Mouse (Mus musculus) heart, embryonic 13.5 days (tissue): Measurements from ENCODE around the gene Slfn2. TPM values are rescaled to one million over a fixed set of nuclear protein-coding genes. Genes with fewer than 3 reads are reported as not detected.
A peak's percentile ranks its signal among the peaks of the same experiment; 100 is the strongest.

Experiments
- ATAC-seq: fragments of 200-750 bp; cut with Nextera tagmentation; 2 replicates; pipeline ENCODE4 v1.8.0; 2017; ENCODE audit warnings: moderate TSS enrichment; ENCODE audit not compliant: insufficient number of reproducible peaks, low FRiP score, low TSS enrichment; ENCODE audit errors: extremely low read depth
- H3K27ac ChIP-seq: fragments of 300-500 bp; sonication (generic); replicated peaks from 2 replicates; pipeline ENCODE4 v1.5.1; 2015; ENCODE audit warnings: moderate library complexity, mild to moderate bottlenecking, inconsistent platforms
- H3K27me3 ChIP-seq: fragments of 300-500 bp; sonication (generic); replicated peaks from 2 replicates; pipeline ENCODE4 v1.6.1; 2015; ENCODE audit warnings: mild to moderate bottlenecking, inconsistent platforms
- H3K36me3 ChIP-seq: fragments of 300-500 bp; sonication (generic); 2 replicates; pipeline ENCODE4 v1.6.1; 2015; ENCODE audit warnings: mild to moderate bottlenecking, inconsistent platforms
- H3K4me1 ChIP-seq: fragments of 300-500 bp; sonication (generic); 2 replicates; pipeline ENCODE4 v1.6.1; 2015; ENCODE audit warnings: inconsistent platforms
- H3K4me2 ChIP-seq: fragments of 300-500 bp; sonication (generic); 2 replicates; pipeline ENCODE4 v1.6.1; 2015; ENCODE audit warnings: inconsistent platforms, mild to moderate bottlenecking, moderate library complexity
- H3K4me3 ChIP-seq: fragments of 300-500 bp; sonication (generic); 2 replicates; pipeline ENCODE4 v1.5.1; 2015; ENCODE audit warnings: moderate library complexity, mild to moderate bottlenecking, inconsistent platforms
- H3K9ac ChIP-seq: fragments of 300-500 bp; sonication (generic); 2 replicates; pipeline ENCODE4 v1.6.1; 2015; ENCODE audit warnings: inconsistent platforms, mild to moderate bottlenecking, moderate library complexity
- H3K9me3 ChIP-seq: fragments of 300-500 bp; sonication (generic); 2 replicates; pipeline ENCODE4 v1.6.1; 2016; ENCODE audit warnings: inconsistent platforms
- WGBS: fragments of 180-500 bp; shearing (Covaris S2); methylation state at CpG from one replicate; pipeline ENCODE4 v1.1.7; 2015; ENCODE audit warnings: mixed read lengths; 5-methylcytosine and 5-hydroxymethylcytosine counted together
- polyA plus RNA-seq: library from polyadenylated mRNA; unstranded; fragments of >200 nt; fragmentation: Nextera tagmentation; extraction: Ambion mirVana; gene quantifications from 2 replicates; pipeline ENCODE4 v1.2.1, GENCODE M21; 2015

Gene Slfn2
- polyA plus RNA-seq, 1 experiment from 2014 or later, result 3.6 TPM

DNA sequence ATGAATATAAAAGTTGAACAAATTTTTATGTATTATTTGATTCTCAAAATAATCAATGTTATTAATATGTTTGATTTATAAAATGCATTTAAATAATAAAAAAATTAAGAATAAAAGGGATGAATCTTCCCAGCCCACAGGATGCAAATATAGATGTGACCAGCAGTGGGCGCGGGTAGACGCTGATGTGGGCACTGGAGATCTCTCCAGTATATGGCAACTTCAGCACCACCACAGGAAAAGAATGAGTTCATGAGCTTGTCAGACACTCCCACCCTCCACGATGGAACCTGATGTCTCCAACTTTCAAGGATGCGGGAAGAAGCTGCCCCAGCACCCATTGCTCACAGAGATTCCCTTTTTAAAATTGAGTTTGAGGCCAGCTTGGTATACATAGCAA, 7.0 kb upstream of the Slfn2 start:
- 4% methylated on average over 5 of the region's 5 CpGs for whole genome bisulfite sequencing
- Histone ChIP-seq H3K36me3 (no peaks in the 10 kb centered on the region), H3K27me3 (0 out of 2 replicates have a peak, but pooled peaks cover 1% of the 10 kb centered on the region), H3K27ac (no peak overlapping the region), H3K4me3 (no peak overlapping the region), H3K4me1 (no peaks in the 10 kb centered on the region), H3K9me3 (no peaks in the 10 kb centered on the region), H3K4me2 (no peak overlapping the region), H3K9ac (no peak overlapping the region)
- no peak for ATAC-seq

DNA sequence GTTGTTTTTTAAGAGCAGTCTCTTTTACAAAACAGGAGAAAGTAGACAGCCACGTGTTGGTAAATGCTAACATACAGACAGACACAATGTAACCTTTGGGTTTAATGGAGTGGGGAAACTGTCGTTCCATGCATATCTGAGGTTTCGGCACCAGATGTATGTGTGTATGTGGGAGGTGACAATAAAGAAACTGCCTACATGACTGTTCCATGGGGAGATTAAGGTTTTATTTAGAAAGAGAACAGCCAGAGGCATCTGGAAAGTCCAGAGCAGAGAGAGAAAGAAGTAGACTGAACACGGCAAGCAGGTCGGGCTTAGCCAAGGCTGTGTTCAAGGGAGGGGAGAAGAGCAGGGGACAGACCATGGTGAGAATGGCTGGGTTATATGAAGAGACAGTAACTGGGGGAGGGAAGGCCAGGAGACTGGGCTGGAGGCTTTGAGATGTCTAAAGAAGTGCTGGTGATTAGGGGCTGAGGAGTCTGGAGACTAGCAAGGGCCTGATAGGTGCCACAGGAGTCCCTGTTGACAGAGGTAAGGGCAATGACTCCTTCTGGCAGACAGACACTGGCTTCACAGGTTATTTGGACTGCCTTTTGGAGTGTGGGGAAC, 4.4 kb upstream of the Slfn2 start:
- no peak overlapping the region for H3K9ac ChIP-seq
- H3K27ac ChIP-seq, result no peak overlapping the region
- 0 out of 2 replicates have a peak, but pooled peaks cover 3% of the 10 kb centered on the region for H3K27me3 ChIP-seq
- no peak overlapping the region for H3K4me2 ChIP-seq
- peaks cover 10% of the 10 kb centered on the region for H3K4me1 ChIP-seq
- no peak for ATAC-seq
- no peaks in the 10 kb centered on the region for H3K9me3 ChIP-seq
- WGBS, result 55% methylated on average over 5 of the region's 5 CpGs
- H3K36me3 ChIP-seq, result no peaks in the 10 kb centered on the region
- no peak overlapping the region for H3K4me3 ChIP-seq

DNA sequence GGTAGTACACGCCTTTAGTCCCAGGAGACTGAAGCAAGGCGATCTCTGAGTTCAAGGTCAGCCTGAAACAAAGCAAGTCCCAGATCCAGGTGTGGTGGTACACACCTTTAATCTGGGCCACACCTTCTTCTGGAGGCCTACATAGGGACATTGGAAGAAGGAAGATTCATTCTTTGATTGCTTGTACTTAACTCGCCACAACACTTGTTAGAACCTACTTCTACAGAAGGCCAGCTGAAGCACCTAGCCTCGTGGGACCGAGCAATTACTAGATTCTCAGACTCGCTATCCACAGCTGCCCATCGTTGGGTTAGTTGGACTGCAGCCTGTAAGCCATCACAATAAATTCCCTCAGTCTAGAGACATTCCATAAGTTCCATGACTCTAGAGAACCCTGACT, 3.1 kb upstream of the Slfn2 start:
- H3K27ac ChIP-seq, result no peak overlapping the region
- no peak for ATAC-seq
- 0 out of 2 replicates have a peak, but pooled peaks cover 3% of the 10 kb centered on the region for H3K27me3 ChIP-seq
- H3K4me1 ChIP-seq, result peaks cover 20% of the 10 kb centered on the region
- no peak overlapping the region for H3K4me2 ChIP-seq
- 68% methylated on average over 7 of the region's 7 CpGs for WGBS
- H3K9me3 ChIP-seq, result no peaks in the 10 kb centered on the region
- H3K36me3 ChIP-seq, result no peaks in the 10 kb centered on the region
- no peak overlapping the region for H3K4me3 ChIP-seq
- no peak overlapping the region for H3K9ac ChIP-seq

DNA sequence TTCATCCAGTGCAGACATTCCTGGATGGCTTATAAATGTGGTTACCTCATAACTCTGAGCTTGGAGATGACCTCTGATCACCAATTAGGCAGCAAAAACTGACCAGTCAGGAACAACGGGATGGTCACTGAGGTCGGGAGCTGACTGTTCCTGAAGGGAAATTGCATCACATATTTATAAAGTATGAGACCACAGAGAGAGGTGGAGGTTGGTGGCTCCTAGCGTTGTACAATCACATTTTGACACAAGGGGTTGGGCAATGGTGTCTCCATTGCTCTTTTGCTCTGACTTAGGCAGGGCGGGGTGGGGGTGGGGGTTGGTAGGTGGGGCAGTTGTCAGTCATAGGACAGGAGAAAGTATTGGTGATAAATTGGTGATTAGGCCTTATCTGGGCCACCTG, 1.8 kb upstream of the Slfn2 start:
- no peaks in the 10 kb centered on the region for H3K36me3 ChIP-seq
- 72% methylated on average over 4 of the region's 4 CpGs for WGBS
- 0 out of 2 replicates have a peak, but pooled peaks cover 3% of the 10 kb centered on the region for H3K27me3 ChIP-seq
- no peak overlapping the region for H3K4me2 ChIP-seq
- H3K4me3 ChIP-seq, result no peak overlapping the region
- no peaks in the 10 kb centered on the region for H3K9me3 ChIP-seq
- peaks cover 28% of the 10 kb centered on the region for H3K4me1 ChIP-seq
- H3K9ac ChIP-seq, result no peak overlapping the region
- no peak for ATAC-seq
- H3K27ac ChIP-seq, result no peak overlapping the region

DNA sequence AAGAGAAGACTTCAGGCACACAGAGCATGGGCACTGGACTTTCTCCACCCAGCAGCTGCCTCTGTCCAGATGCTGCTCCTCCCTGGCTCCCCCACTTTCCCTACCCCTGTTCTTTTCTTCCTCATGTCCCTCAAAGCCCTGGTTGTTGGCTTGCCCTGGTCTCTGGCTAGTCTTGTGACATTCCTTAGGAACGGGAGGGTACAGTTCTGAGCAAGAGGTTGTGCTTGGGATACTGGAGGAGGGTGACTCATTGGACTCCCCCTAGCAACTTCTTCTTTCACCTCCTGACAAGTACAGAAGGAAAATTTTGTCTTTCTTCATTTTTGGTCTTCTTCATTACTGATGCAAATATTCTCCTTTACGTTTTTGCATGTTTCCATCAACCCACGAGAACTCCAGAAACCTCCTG, 967 bp upstream of the Slfn2 start:
- no peak for ATAC-seq
- WGBS, result 38% methylated on average over 3 of the region's 3 CpGs

DNA sequence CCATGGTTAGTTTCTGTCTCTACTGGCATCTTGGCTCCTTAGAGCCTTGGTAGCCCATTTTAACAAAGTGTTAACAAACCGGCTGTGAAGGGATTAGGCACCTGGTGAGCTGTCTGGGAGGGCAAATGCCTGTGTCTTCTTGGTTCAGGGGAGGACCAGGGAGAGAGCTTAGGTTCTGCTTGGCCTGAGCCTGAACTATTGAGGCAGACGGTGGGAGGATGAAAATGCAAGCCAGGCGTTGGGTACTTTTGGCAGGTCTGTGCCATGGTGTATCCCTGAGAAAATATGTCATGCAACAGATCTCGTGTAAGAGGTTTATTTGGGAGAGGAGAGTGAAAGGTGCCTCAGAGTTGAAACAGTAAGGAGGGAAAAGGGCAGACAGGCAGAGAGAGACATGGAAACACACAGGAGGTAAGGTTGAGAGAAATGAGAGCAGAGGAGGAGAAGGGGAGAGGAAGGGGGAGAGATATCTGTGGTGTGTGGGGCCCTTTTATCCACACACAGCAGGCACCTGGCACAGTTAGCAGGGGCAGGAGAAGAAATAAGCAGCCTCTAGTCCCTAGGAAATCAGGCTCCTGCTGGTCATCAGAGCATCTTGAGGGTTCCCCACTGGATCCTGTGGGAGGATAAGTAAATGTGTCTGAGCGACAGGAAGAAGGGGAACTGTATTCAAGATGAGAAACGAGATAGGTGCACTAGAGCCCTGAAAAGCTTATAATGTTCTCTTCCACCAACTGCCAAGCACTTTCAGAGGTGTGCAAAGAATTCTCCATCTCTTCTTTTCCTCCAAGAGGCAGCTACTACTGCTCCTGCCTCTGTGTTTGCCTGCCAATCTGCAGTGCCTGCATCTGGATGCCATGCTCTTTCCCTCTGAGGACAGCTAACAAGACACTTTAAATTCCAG, 781 bp downstream of the Slfn2 start:
- Histone ChIP-seq H3K36me3 (0 out of 2 replicates have a peak, but pooled peaks cover 8% of the 10 kb centered on the region), H3K9ac (peak overlapping the region; percentile 60), H3K27ac (0 out of 2 replicates have a peak overlapping the region, but pooled peaks have one; percentile 12), H3K4me3 (peak overlapping the region; percentile 29), H3K4me1 (peaks cover 28% of the 10 kb centered on the region), H3K4me2 (peak overlapping the region; percentile 52), H3K27me3 (0 out of 2 replicates have a peak, but pooled peaks cover 3% of the 10 kb centered on the region), H3K9me3 (no peaks in the 10 kb centered on the region)
- no peak for ATAC-seq
- WGBS, result 21% methylated on average over 6 of the region's 6 CpGs

More for the DNA sequence above, 967 bp upstream of the Slfn2 start:
- Histone ChIP-seq H3K27me3 (0 out of 2 replicates have a peak, but pooled peaks cover 3% of the 10 kb centered on the region), H3K4me3 (no peak overlapping the region), H3K4me2 (no peak overlapping the region), H3K36me3 (no peaks in the 10 kb centered on the region), H3K9ac (no peak overlapping the region), H3K4me1 (peaks cover 28% of the 10 kb centered on the region), H3K9me3 (no peaks in the 10 kb centered on the region), H3K27ac (no peak overlapping the region)

DNA sequence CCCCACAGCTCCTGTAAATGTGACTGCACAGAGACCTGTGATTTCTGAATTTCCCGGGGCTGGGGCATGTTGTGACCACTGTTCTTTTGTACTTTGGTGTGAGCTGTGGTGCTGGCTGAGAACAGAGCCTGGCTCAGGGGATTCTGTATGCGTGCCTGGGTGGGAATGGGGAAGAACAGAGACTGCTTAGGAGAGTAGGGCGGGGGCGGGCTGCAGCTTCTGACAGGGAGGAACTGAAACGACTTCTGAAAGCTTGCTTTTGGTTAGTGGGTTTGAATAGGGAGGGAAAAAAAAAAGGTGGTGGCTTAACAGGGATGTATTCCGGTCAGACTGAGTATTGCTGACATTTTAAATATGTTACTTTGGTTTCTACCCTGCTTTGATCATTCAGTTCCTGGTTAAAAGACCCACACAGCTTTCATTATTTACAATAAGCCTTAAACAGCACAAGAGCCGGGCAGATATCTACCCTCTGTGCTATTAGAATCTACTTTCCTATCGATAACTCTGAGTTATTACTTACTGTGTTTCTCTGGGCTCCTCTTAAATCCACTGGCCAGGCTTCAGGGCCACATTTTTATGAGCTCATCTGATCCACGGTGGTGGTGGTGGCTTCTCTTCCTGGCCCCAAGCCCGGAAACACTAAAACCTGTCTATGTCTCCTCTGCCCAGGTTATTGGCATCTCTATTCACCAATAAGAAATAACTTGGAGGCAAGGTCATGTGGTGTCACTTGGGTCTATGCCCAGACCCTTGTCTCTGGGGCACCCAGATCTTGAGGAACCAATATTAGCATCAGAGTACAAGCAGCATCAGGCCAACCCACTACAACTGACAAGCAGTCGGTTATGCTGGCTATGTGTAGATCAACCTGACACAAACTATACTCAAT, 2.0 kb downstream of the Slfn2 start:
- Histone ChIP-seq H3K4me2 (peak overlapping the region; percentile 52), H3K36me3 (0 out of 2 replicates have a peak, but pooled peaks cover 8% of the 10 kb centered on the region), H3K9ac (peak overlapping the region; percentile 60), H3K27me3 (0 out of 2 replicates have a peak, but pooled peaks cover 3% of the 10 kb centered on the region), H3K4me1 (peaks cover 28% of the 10 kb centered on the region), H3K27ac (peak overlapping the region; percentile 50), H3K4me3 (peak overlapping the region; percentile 33), H3K9me3 (no peaks in the 10 kb centered on the region)
- WGBS, result 49% methylated on average over 11 of the region's 11 CpGs
- ATAC-seq, result no peak

DNA sequence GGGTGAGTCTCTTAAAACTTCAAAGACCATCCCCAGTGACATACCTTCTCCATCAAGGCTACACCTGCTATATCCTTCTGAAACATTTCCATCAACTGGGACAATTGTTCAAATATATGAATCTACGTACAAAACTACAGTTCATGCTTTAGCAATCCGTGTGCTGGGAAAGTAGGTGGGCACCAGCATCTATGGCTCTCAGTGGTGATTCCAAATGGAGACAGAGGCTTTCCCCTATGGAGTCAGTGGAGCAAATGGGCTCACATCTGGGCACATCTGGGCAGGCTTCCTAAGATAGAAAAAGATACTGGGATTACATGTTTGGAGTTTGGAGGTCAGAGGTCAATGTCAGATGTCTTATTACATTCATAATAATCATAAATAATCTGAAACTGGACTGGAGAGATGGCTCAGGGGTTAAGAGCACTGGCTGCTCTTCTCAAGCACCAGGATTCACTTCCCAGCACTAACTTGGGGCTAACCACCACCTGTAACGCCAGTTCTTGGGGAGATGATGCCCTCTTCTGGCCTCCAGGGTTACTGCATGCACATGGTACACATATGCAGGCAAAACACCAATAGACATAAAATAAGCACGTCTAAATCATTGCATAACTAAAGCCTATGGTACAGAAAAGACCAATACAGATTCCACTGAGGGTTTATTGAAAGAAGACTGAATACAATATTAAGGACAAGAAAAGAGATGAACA, 3.2 kb downstream of the Slfn2 start:
- no peak for ATAC-seq
- 68% methylated on average over 4 of the region's 4 CpGs for WGBS

DNA sequence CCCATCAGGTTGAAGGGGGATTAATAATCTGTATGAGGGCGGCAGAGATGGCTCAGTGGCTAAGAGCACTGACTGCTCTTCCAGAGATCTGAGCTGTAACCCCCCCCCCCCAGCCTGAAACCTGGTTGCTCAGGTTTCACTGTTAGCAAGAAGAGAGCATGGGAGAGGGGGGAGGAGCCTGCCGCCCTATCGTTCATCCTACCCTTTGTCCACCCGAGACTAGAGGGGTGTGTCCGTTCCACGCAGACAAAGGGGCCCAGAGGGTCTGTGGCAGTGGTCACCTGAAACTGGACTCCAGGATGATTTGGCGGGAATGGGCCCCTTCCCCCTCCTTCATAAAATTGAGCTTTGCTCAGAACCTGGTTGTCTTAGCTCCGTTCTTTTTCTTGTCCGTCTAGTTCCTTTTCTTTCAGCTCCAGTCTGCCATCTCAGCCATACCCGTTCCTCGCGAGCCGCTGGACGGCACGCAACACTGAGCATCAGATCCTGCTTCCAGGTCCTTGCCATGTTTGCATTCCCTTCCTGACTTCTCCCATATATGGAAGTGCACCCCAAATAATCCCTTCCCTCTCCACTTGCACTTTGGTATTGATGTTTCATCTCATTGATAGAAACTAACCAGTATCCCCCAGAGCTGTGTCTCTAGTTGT, 5.5 kb downstream of the Slfn2 start:
- Histone ChIP-seq H3K27me3 (no peaks in the 10 kb centered on the region), H3K9me3 (no peaks in the 10 kb centered on the region), H3K4me1 (peaks cover 18% of the 10 kb centered on the region), H3K27ac (no peak overlapping the region), H3K4me2 (no peak overlapping the region), H3K4me3 (no peak overlapping the region), H3K9ac (no peak overlapping the region), H3K36me3 (0 out of 2 replicates have a peak, but pooled peaks cover 8% of the 10 kb centered on the region)
- no peak for ATAC-seq
- WGBS, result 85% methylated on average over 15 of the region's 15 CpGs

More for the DNA sequence above, 3.2 kb downstream of the Slfn2 start:
- no peaks in the 10 kb centered on the region for H3K9me3 ChIP-seq
- H3K27ac ChIP-seq, result no peak overlapping the region
- 0 out of 2 replicates have a peak, but pooled peaks cover 8% of the 10 kb centered on the region for H3K36me3 ChIP-seq
- H3K4me2 ChIP-seq, result no peak overlapping the region
- H3K27me3 ChIP-seq, result no peaks in the 10 kb centered on the region
- peaks cover 28% of the 10 kb centered on the region for H3K4me1 ChIP-seq
- no peak overlapping the region for H3K9ac ChIP-seq
- H3K4me3 ChIP-seq, result no peak overlapping the region
